ENCODE assay signal across 12 mouse cellular contexts in the genomic region with DNA sequence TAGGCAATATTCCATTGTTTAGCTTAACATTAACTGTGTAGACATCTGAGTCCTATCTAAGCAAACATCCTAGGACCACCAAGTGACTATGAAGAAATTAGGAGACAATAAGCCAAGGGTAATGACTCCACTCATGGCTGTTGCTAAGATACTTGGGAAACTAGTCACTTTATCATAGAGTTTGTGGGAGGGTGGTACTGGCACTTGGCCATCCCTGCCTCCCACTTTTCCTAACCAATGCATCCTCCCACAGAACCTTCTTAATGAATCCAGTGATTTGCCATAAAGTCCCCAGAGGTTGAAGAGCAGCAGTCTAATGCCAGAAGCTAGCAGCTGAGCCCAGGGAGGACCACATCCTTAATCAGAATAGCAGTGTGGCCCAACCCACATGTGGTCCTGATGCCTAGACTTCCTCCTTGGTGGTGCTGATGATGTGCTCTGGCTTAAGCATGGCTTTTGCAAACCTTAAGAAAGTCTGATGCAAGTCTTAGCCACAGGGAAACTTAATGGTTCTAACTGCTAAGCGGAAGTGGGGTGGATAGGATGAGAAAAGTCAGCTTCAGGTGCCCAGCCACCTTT. TPM values are rescaled to one million over a fixed set of nuclear protein-coding genes. Genes with fewer than 3 reads are reported as not detected.
"Had no signal": no experiment of that assay in that cellular context is flagged by ENCODE, and none has a peak within 500 bp of the region (broad histone marks: within the 10 kb centered on the region; RNA-seq: fewer than 3 reads in every experiment).

No protein-coding gene starts in this region.

- DNase-seq: kidney, adult 11 months; kidney, adult 9 months; kidney, postnatal 36 days; lung, embryonic 14.5 days; lung, postnatal 10 days; lung, postnatal 4 days; thymus, postnatal 4 days had no signal

- ATAC-seq: liver, embryonic 12.5 days; midbrain, embryonic 13.5 days had no signal

RNA-seq across cellular contexts. Expression of a gene that starts 7.0 kb away (rescaled TPM):
- total RNA-seq: left cerebral cortex, adult 18-20 months; left cerebral cortex, postnatal 10 days; midbrain, postnatal 0 days had no signal

RNA-seq across cellular contexts. Expression of a gene that starts 42.8 kb away (rescaled TPM):
- total RNA-seq: left cerebral cortex, adult 18-20 months; left cerebral cortex, postnatal 10 days; midbrain, postnatal 0 days had no signal
